Mouse (Mus musculus): ENCODE results near the gene Cped1. TPM values are rescaled to one million over a fixed set of nuclear protein-coding genes. Genes with fewer than 3 reads are reported as not detected.
"Not testable (repeated sequence)": the region's sequence is repeated elsewhere in the genome, so short reads cannot be mapped to it uniquely, and the experiment has no call there.

The Cped1 gene
- polyA plus RNA-seq, 1 experiment from 2014 or later = 6.0 TPM

DNA sequence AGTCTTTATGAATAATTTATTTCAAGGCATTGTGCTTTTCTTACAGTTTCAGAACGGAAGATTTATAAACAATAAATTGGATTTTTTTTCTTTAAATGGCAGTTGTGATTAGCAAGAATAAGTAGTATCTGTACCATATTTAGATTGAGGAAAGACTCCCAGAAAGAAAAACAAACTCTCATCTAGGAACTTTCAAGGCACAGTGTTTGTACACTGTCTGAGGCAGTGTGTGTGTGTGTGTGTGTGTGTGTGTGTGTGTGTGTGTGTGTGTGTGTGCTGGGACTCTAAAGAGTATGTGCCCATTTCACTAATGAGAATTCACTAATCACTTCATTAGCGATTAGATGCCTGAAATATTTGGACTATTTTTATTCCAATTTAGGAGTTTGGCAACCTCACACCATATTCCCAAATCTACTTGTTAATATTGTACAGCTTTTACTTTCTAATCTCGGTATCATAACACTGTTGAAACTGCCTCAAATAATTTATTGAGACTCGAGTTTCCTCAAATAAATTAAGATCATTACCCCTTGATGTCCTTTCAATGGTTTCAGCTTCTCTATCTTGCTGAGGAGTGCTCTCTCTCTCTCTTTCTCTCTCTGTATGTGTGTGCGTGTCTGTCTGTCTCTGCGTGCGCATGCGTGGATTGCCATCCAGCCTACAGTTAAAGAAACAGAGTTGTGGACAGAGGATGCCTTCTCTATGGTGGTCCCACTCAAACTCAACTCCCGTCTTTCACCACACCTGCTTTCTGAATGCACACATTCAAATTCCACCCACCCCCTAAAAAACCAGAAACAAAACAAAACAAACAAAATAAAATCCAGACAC, 41.3 kb downstream of the Cped1 start:
- Histone ChIP-seq H3K9ac (no peak overlapping the region), H3K27ac (replicated peaks) (no peak overlapping the region), H3K9me3 (no peaks in the 10 kb centered on the region), H3K36me3 (no peaks in the 10 kb centered on the region), H3K4me2 (no peak overlapping the region), H3K4me3 (no peak overlapping the region), H3K4me1 (peaks cover 10% of the 10 kb centered on the region), H3K27me3 (replicated peaks) (no peaks in the 10 kb centered on the region)
- ATAC-seq (ENCODE audit: extremely low read depth, insufficient number of reproducible peaks, low FRiP score, low TSS enrichment) = no peak
- WGBS = 71% methylated on average over 9 of the region's 9 CpGs

DNA sequence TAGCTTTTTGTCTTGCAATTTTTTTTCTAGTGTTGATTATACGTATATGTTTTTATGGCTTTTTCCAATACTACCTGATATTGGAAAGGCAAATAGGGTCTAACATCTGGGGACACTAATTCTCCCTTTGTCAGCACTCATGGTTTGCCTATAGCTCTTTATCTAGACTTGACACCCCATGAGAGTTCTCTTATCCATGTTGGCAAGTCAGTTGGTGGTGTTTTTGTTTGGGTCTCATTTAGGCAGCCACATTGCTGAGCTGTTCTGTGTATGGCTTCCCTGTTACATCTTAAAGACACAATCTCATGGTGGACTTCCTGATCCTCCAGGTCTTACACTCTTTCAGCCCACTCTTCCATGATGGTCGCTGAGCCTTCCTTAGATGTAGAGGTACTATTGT, 42.1 kb downstream of the Cped1 start:
- Histone ChIP-seq H3K27me3 (replicated peaks) (no peaks in the 10 kb centered on the region), H3K27ac (replicated peaks) (no peak overlapping the region), H3K4me3 (no peak overlapping the region), H3K9ac (no peak overlapping the region), H3K4me2 (no peak overlapping the region), H3K9me3 (no peaks in the 10 kb centered on the region), H3K4me1 (peaks cover 10% of the 10 kb centered on the region), H3K36me3 (no peaks in the 10 kb centered on the region)
- ATAC-seq (ENCODE audit: extremely low read depth, insufficient number of reproducible peaks, low FRiP score, low TSS enrichment) = no peak
- WGBS = 84% methylated on average over 2 of the region's 2 CpGs

DNA sequence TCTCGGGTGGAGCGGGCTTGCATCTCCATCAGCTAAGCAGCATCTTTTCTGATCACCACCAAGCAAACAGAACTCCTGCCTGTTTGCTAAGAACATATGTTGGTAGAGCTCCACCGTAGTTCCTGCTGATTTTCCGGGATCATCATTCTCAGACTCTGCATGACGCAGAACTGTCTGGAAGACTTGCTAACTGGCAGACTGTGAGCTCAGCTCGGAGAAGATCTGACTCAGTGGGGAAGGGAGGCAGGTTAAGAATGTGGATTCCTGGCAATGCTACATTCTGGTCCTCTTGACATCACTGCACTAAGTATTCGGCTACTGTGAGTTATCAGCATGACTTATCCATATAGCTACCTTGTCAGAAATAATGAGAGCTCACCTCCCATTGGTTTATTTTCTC, 44.7 kb downstream of the Cped1 start:
- Histone ChIP-seq H3K27me3 (replicated peaks) (no peaks in the 10 kb centered on the region), H3K27ac (replicated peaks) (no peak overlapping the region), H3K9me3 (no peaks in the 10 kb centered on the region), H3K4me3 (no peak overlapping the region), H3K36me3 (no peaks in the 10 kb centered on the region), H3K9ac (no peak overlapping the region), H3K4me2 (no peak overlapping the region), H3K4me1 (peaks cover 10% of the 10 kb centered on the region)
- 53% methylated on average over 7 of the region's 7 CpGs for WGBS
- ATAC-seq (ENCODE audit: extremely low read depth, insufficient number of reproducible peaks, low FRiP score, low TSS enrichment) = no peak

DNA sequence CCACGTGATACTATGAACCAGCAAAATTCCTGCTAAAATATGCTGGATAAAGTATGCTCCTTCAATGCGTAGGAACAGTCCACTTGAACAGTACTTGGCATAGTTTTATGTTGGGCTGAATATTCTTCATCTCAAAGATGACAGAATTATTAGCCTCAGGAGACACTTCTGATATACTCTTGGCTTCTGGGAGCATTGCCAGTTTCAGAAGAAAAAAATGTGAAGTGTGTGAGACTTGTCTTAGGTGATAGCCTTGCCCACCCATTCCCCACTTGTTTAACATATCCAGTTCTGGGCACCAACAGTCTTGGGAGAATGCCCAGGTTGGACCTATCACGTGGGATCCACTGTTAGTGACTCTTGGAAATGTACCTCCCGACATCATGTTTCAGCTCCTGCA, 47.5 kb downstream of the Cped1 start:
- no peak for ATAC-seq (ENCODE audit: extremely low read depth, insufficient number of reproducible peaks, low FRiP score, low TSS enrichment)
- H3K27ac ChIP-seq (replicated peaks) = no peak overlapping the region
- no peaks in the 10 kb centered on the region for H3K9me3 ChIP-seq
- H3K27me3 ChIP-seq (replicated peaks) = no peaks in the 10 kb centered on the region
- H3K9ac ChIP-seq = no peak overlapping the region
- no peaks in the 10 kb centered on the region for H3K36me3 ChIP-seq
- peaks cover 4% of the 10 kb centered on the region for H3K4me1 ChIP-seq
- WGBS = 61% methylated on average over 4 of the region's 4 CpGs
- H3K4me3 ChIP-seq = no peak overlapping the region
- H3K4me2 ChIP-seq = no peak overlapping the region

DNA sequence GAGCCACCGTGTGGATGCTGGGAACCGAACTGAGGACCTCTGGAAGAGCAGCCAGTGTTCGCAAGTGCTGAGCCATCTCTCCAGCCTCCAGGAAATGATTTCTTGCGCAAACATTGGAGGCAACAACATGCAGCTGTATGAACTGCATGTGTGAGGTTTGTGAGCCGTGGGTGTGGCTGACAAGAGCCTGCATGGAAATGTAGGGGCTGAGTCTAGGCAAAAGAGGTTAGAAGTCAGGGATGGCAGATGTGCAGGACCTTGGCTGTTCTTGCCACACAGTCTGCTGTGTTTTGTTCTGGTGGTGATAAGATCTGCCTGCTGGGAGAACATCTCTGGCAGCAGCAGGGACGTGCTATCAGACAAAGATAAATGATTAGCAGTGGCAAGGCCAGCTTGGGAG, 49.7 kb downstream of the Cped1 start:
- Histone ChIP-seq H3K4me3 (no peak overlapping the region), H3K27me3 (replicated peaks) (no peaks in the 10 kb centered on the region), H3K36me3 (no peaks in the 10 kb centered on the region), H3K9me3 (no peaks in the 10 kb centered on the region), H3K4me1 (peaks cover 4% of the 10 kb centered on the region), H3K27ac (replicated peaks) (no peak overlapping the region), H3K9ac (no peak overlapping the region), H3K4me2 (no peak overlapping the region)
- 62% methylated on average over 6 of the region's 6 CpGs for WGBS
- ATAC-seq (ENCODE audit: extremely low read depth, insufficient number of reproducible peaks, low FRiP score, low TSS enrichment) = no peak

DNA sequence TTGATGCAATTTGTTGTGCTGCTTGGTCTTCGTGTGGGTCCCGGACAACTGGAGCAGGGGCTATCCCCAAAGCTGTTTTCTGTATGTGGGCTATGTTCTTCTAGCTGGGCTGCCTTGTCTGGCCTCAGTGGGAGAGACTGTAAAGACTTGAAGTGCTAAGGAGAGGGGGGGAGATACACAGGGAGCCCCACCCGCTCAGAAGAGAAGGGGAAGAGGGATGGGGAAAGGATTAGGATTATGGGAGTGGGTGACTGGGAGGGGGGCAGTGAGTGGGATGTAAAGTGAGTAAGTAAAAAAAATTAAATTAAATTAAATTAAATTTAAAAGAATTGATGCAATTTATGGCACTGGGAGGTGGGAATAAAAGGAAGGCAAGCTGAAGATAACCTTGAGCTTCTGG, 50.2 kb downstream of the Cped1 start:
- Histone ChIP-seq H3K9me3 (no peaks in the 10 kb centered on the region), H3K36me3 (no peaks in the 10 kb centered on the region), H3K4me1 (peaks cover 4% of the 10 kb centered on the region), H3K4me3 (no peak overlapping the region), H3K4me2 (no peak overlapping the region), H3K9ac (no peak overlapping the region), H3K27me3 (replicated peaks) (no peaks in the 10 kb centered on the region), H3K27ac (replicated peaks) (no peak overlapping the region)
- ATAC-seq (ENCODE audit: extremely low read depth, insufficient number of reproducible peaks, low FRiP score, low TSS enrichment) = no peak
- WGBS = 68% methylated on average over 3 of the region's 3 CpGs

DNA sequence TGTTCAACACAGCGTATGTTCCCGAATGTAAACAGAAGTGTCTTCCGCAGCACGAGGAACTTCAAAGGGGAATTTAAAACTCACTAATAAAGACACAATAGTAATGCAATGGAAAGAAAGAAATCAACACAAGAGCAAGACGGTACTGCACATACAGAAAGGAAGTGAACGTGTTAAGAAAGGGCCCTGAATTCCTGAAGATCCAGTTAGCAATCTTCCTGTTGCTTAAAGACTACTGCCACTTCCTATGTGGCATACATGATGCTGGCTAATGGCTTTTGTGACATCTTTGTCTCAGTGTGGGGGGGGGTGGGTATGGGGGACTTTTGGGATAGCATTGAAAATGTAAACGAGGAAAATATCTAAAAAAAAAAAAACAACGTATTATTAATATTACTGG, 50.7 kb downstream of the Cped1 start:
- Histone ChIP-seq H3K4me3 (no peak overlapping the region), H3K9ac (no peak overlapping the region), H3K36me3 (no peaks in the 10 kb centered on the region), H3K4me2 (no peak overlapping the region), H3K4me1 (peaks cover 4% of the 10 kb centered on the region), H3K9me3 (no peaks in the 10 kb centered on the region), H3K27ac (replicated peaks) (no peak overlapping the region), H3K27me3 (replicated peaks) (no peaks in the 10 kb centered on the region)
- WGBS = 72% methylated on average over 8 of the region's 8 CpGs
- ATAC-seq (ENCODE audit: extremely low read depth, insufficient number of reproducible peaks, low FRiP score, low TSS enrichment) = no peak

DNA sequence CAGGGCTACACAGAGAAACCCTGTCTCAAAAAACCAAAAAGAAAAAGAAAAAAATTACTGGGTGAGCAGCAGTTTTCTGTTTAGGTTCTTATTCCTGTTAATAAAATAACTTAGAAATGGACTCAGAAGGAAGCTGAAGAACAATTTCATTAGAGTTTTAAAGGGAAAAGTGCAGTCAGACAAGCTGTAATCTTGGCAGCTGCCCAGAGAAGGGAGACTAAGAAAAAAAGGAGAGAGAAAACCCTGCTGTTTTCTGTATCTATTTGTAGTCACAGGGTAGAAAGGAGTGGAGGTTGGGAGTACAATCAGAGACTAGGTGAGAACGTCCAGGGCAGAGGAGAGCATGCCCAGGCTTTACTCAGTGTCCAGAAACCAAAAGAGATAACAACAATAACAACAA, 51.2 kb downstream of the Cped1 start:
- WGBS = 20% methylated on average over 1 of the region's 1 CpGs

DNA sequence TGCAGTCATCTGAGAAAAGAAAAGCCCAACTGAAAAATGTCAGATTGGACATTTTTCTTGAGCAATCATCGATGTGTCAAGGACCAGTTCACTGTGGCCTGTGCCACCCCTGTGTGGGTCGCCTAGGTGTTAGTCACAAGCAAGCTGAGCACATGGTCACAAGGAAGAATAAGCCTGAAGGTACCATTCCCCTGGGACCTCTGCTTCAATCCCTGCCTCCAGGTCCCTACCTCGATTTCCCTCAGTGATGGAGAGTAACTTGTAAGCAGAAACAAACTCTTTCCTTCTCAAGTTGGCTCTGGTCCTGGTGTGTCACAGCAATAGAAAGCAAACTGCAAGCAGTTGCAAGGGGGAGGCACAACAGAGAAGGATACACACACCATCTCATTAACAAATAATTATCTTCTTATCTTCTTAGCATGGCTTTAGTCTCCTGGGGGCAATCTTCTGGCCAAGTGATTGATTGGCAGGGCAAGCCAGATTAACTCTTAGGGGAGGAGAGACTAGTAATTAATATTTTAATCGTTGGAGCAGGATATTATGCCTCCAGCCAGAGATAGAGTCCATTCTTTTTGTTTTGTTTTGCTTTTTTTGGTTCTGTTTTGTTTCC, 51.8 kb downstream of the Cped1 start:
- 39% methylated on average over 4 of the region's 4 CpGs for WGBS
- no peaks in the 10 kb centered on the region for H3K9me3 ChIP-seq
- H3K4me1 ChIP-seq = peaks cover 4% of the 10 kb centered on the region
- ATAC-seq (ENCODE audit: extremely low read depth, insufficient number of reproducible peaks, low FRiP score, low TSS enrichment) = no peak
- H3K4me3 ChIP-seq = no peak overlapping the region
- no peak overlapping the region for H3K27ac ChIP-seq (replicated peaks)
- no peak overlapping the region for H3K9ac ChIP-seq
- H3K27me3 ChIP-seq (replicated peaks) = no peaks in the 10 kb centered on the region
- no peak overlapping the region for H3K4me2 ChIP-seq
- H3K36me3 ChIP-seq = no peaks in the 10 kb centered on the region

More for the DNA sequence above, 51.2 kb downstream of the Cped1 start:
- H3K4me3 ChIP-seq = no peak overlapping the region
- no peaks in the 10 kb centered on the region for H3K36me3 ChIP-seq
- H3K9me3 ChIP-seq = no peaks in the 10 kb centered on the region
- no peaks in the 10 kb centered on the region for H3K27me3 ChIP-seq (replicated peaks)
- peaks cover 4% of the 10 kb centered on the region for H3K4me1 ChIP-seq
- H3K27ac ChIP-seq (replicated peaks) = no peak overlapping the region
- no peak overlapping the region for H3K9ac ChIP-seq
- ATAC-seq (ENCODE audit: extremely low read depth, insufficient number of reproducible peaks, low FRiP score, low TSS enrichment) = no peak
- no peak overlapping the region for H3K4me2 ChIP-seq

DNA sequence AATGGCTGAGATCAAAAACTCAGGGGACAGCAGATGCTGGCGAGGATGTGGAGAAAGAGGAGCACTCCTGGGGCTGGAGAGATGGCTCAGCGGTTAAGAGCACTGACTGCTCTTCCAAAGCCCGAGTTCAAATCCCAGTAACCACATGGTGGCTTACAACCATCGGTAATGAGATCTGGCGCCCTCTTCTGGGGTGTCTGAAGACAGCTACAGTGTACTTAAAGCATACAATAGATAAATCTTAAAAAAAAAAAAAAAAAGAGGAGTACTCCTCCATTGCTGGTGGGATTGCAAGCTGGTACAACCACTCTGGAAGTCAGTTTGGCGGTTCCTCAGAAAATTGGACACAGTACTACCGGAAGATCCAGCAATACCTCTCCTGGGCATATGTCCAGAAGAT, 54.0 kb downstream of the Cped1 start:
- not testable (repeated sequence) for H3K9me3 ChIP-seq; H3K4me2 ChIP-seq; ATAC-seq (ENCODE audit: extremely low read depth, insufficient number of reproducible peaks, low FRiP score, low TSS enrichment); H3K4me3 ChIP-seq; H3K9ac ChIP-seq; H3K27ac ChIP-seq (replicated peaks); H3K27me3 ChIP-seq (replicated peaks); H3K4me1 ChIP-seq; H3K36me3 ChIP-seq
- 63% methylated on average over 7 of the region's 7 CpGs for WGBS

DNA sequence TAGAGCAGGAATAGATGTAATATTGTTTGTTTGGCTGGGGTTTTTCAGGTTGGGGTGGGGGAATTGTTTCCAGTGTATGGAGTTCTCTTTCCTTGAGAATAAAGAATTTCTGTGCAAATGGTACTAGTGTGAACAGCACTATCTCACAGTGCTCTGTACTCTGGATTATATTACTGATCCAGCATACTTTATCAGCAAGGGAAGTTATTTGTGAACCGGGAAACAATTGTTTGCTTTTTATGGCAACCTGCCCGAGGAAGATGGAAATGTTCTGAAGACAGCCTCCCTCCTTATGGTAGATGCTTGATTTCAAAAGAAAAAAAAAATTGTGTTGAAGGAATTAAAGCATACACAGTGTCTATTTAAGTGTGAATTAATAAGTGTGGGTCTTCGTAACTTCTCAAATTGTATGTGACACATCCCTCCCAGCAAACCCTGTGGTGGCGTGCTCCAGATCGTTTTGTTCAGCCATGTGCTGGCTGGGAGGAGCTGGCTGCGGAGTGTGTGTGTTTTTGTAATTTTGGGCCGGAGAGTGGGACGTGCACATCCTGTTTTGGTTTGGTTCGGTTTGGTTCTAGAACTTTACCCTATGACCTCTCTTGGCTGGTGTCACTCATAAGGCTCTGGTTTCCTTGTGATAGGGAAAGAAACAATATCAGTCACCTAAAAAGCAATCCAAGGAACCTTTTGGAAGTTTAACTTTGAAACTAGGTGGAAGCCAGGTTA, 59.3 kb downstream of the Cped1 start:
- 58% methylated on average over 9 of the region's 9 CpGs for WGBS
- Histone ChIP-seq H3K4me2 (peak overlapping the region; percentile 11; the same call in 1 of the 2 replicates), H3K9ac (no peak overlapping the region), H3K27ac (replicated peaks) (peak overlapping the region; percentile 53), H3K27me3 (replicated peaks) (no peaks in the 10 kb centered on the region), H3K4me3 (no peak overlapping the region), H3K4me1 (peaks cover 14% of the 10 kb centered on the region; the same call in 1 of the 2 replicates), H3K9me3 (no peaks in the 10 kb centered on the region), H3K36me3 (no peaks in the 10 kb centered on the region)
- no peak for ATAC-seq (ENCODE audit: extremely low read depth, insufficient number of reproducible peaks, low FRiP score, low TSS enrichment)
